ENCODE assay signal across 8 mouse cellular contexts in the genomic region with DNA sequence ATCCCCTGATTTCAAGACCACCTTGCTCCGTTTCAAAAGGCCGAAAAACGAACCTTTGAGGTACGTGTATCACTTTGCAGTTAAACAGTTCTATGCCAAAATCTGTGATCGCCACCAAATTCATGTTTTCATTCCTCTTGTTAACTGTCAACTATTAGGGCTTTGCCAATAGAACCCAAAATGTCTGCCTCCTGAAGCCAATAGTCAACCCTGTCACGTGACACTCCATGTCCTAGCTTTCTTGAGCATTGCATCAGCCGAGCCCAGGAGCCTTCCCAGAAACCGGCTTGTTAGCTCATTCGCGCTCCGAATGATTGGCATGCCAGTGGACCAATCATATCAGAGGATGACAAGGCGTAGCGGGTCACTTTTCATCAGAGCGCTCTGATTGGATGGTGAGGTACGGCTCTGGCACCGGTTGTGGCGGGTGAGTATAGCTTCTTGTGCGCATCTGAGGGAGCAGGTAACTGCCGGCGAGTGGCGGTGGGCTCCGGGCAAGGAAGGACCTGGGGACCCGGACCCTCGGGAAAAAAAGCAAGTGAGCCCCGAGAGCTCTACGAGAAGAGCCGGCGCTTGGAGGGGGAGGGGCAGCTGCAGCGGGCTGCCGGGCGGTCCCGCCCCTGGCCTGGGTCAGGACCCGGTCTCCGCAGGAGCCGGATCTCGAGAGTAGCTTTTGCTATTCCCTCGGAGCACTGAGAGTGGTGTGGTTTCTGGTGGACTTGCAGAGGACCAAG. TPM values are rescaled to one million over a fixed set of nuclear protein-coding genes. Genes with fewer than 3 reads are reported as not detected.
DNase-seq lines count a peak whose midpoint lies in the region; ATAC-seq and TF ChIP-seq lines count a peak whose summit lies in the region.

No protein-coding gene starts in this region.

- H3K27me3 ChIP-seq in forebrain, embryonic 15.5 days: peaks cover 10% of the 10 kb centered on the region; the same call in 1 of the 2 replicates

- peak overlapping the region; percentile 84 for H3K9ac ChIP-seq in ES-E14 (ENCODE audit: insufficient read depth, low read depth, low read length, poor library complexity, severe bottlenecking)
- peak overlapping the region; percentile 82 for H3K9ac ChIP-seq in forebrain, embryonic 15.5 days (replicated peaks)

- peak overlapping the region; percentile 66 to 83 for H3K4me3 ChIP-seq in ES-E14 (ENCODE audit: insufficient read depth in 1 of 2, low read depth in 1 of 2, low read length in 2 of 2, poor library complexity in 1 of 2, severe bottlenecking in 1 of 2)
- peak overlapping the region; percentile 82 for H3K4me3 ChIP-seq in forebrain, embryonic 15.5 days
- H3K4me3 ChIP-seq in lung, adult 2 months (replicated peaks; ENCODE audit: extremely low read depth, low read depth, low read length): peak overlapping the region; percentile 90

- H3K9me3 ChIP-seq in ES-E14 (ENCODE audit: control insufficient read depth, insufficient read depth, low read depth, low read length): no peaks in the 10 kb centered on the region
- H3K9me3 ChIP-seq in forebrain, embryonic 15.5 days: no peaks in the 10 kb centered on the region

- TF ChIP-seq POLR2A in lung, adult 2 months (IDR thresholded peaks at IDR 0.05; ENCODE audit: borderline replicate concordance, extremely low read depth, low read depth, low read length): peak; percentile 67; the same call in 1 of the 2 replicates

- H3K27ac ChIP-seq in ES-E14 (ENCODE audit: insufficient read depth, low read depth, low read length, poor library complexity, severe bottlenecking): peak overlapping the region; percentile 74
- H3K27ac ChIP-seq in forebrain, embryonic 15.5 days (replicated peaks): peak overlapping the region; percentile 85

- intact Hi-C loops in heart, postnatal 25 days (cut with DNase I): loop anchor here (10.0 kb wide), 1 partner anchor 221 kb away; the partner anchor contains the start of gene Glg1

- H3K4me1 ChIP-seq in ES-E14 (ENCODE audit: control insufficient read depth in 2 of 2, insufficient read depth in 2 of 2, low read length in 2 of 2, poor library complexity in 1 of 2): peaks cover 3 to 6% of the 10 kb centered on the region in 2 experiments
- peaks cover 28% of the 10 kb centered on the region for H3K4me1 ChIP-seq in forebrain, embryonic 15.5 days
- peaks cover 3% of the 10 kb centered on the region; the same call in 1 of the 2 replicates for H3K4me1 ChIP-seq in lung, adult 2 months (ENCODE audit: control insufficient read depth, insufficient read depth, low read length)

- ATAC-seq in forebrain, embryonic 15.5 days (replicated peaks): peak; percentile 100
- peak; percentile 98 for ATAC-seq in neutrophil, adult 5-6 weeks (ENCODE audit: extremely low read depth, insufficient number of reproducible peaks, low FRiP score, poor library complexity, severe bottlenecking)

- DNase-seq in ES-E14 (ENCODE audit: low read depth, low spot score): peak; percentile 100
- DNase-seq in cerebellum, adult 11-12 months: peak; percentile 99
- DNase-seq in heart, postnatal 25 days (ENCODE audit: low spot score): peak; percentile 97
- DNase-seq in layer of hippocampus, adult 18-20 months (ENCODE audit: low spot score in 2 of 2): peak; percentile 98 to 100
- peak; percentile 93 for DNase-seq in lung, adult 2 months
- peak; percentile 90 to 98 for DNase-seq in thymus, adult 18-20 months

- peak overlapping the region; percentile 56 for H3K4me2 ChIP-seq in forebrain, embryonic 15.5 days (replicated peaks)

- TF ChIP-seq CTCF in lung, adult 2 months (IDR thresholded peaks at IDR 0.05; ENCODE audit: insufficient read depth, low read length): no peak

- WGBS in forebrain, embryonic 15.5 days: 6% methylated on average over 37 of the region's 37 CpGs
- 7% methylated on average over 37 of the region's 37 CpGs for WGBS in lung, adult 2 months

- peaks cover 20% of the 10 kb centered on the region for H3K36me3 ChIP-seq in ES-E14 (ENCODE audit: control insufficient read depth, insufficient read depth, low read length, poor library complexity, severe bottlenecking)
- peaks cover 18% of the 10 kb centered on the region for H3K36me3 ChIP-seq in forebrain, embryonic 15.5 days

- in situ Hi-C loops in ES-E14 (cut with MboI; ENCODE audit: low sequenced_read_pairs in 2 of 2, unreplicated experiment in 2 of 2): no loop called here

TF ChIP-seq in ES-E14, 5 proteins besides CTCF, POLR2A, EP300 and RAD21:
- TF ChIP-seq HCFC1 (IDR thresholded peaks at IDR 0.05; ENCODE audit: borderline replicate concordance, insufficient read depth, low read length) (peak; percentile 57; the same call in 1 of the 2 replicates), ZC3H11A (IDR thresholded peaks at IDR 0.05; ENCODE audit: borderline replicate concordance, low read depth, low read length) (no peak), ZNF384 (IDR thresholded peaks at IDR 0.05; ENCODE audit: low read depth, low read length) (no peak), MAFK (IDR thresholded peaks at IDR 0.05; ENCODE audit: insufficient read depth, low read depth, low read length) (no peak), CHD2 (IDR thresholded peaks at IDR 0.05; ENCODE audit: low read depth, low read length) (peak; percentile 97)
TF ChIP-seq in ES-E14: peak in this region for 2.

RNA-seq across cellular contexts. Expression of gene Aars, which starts 0.7 kb away (rescaled TPM):
- total RNA-seq in ES-E14 (2012; rRNA removed): 211 and 247 TPM in 2 replicates
- 68.8 and 69.6 TPM in 2 replicates for polyA plus RNA-seq in forebrain, embryonic 15.5 days (2015; fragmentation: Nextera tagmentation; extraction: Ambion mirVana)
- 10 to 100 TPM; 31.4 to 34.5 TPM for total RNA-seq in heart, postnatal 25 days (2021)
- total RNA-seq in layer of hippocampus, adult 18-20 months (2021): 10 to 100 TPM; 82.2 to 91.4 TPM
- polyA plus RNA-seq in lung, adult 2 months (2012; rRNA removed): 20.0 and 28.7 TPM in 2 replicates
- 19.9 and 25.2 TPM in 2 replicates for total RNA-seq in neutrophil, adult 5-6 weeks (2017)

RNA-seq across cellular contexts. Expression of gene Ddx19b, which starts 2.1 kb away (rescaled TPM):
- 25.3 and 30.2 TPM in 2 replicates for total RNA-seq in ES-E14 (2012; rRNA removed)
- 8.2 and 8.9 TPM in 2 replicates for polyA plus RNA-seq in forebrain, embryonic 15.5 days (2015; fragmentation: Nextera tagmentation; extraction: Ambion mirVana)
- total RNA-seq in heart, postnatal 25 days (2021): 10 to 100 TPM; 10.7 to 11.0 TPM
- total RNA-seq in layer of hippocampus, adult 18-20 months (2021): 10 to 100 TPM; 15.6 to 17.7 TPM
- polyA plus RNA-seq in lung, adult 2 months (2012; rRNA removed): 2.4 and 4.9 TPM in 2 replicates
- 10.5 and 11.5 TPM in 2 replicates for total RNA-seq in neutrophil, adult 5-6 weeks (2017)

RNA-seq across cellular contexts. Expression of gene Exosc6, which starts 22.5 kb away (rescaled TPM):
- total RNA-seq in ES-E14 (2012; rRNA removed): 2.6 TPM in 1 of 2 replicates, not detected in the other
- polyA plus RNA-seq in forebrain, embryonic 15.5 days (2015; fragmentation: Nextera tagmentation; extraction: Ambion mirVana): not detected in 2 replicates
- total RNA-seq in heart, postnatal 25 days (2021): not detected
- total RNA-seq in layer of hippocampus, adult 18-20 months (2021): not detected
- polyA plus RNA-seq in lung, adult 2 months (2012; rRNA removed): 1.8 and 22.2 TPM in 2 replicates
- 9.5 and 9.8 TPM in 2 replicates for total RNA-seq in neutrophil, adult 5-6 weeks (2017)

RNA-seq across cellular contexts. Expression of gene Ddx19a, which starts 36.0 kb away (rescaled TPM):
- total RNA-seq in ES-E14 (2012; rRNA removed): 32.6 and 35.5 TPM in 2 replicates
- polyA plus RNA-seq in forebrain, embryonic 15.5 days (2015; fragmentation: Nextera tagmentation; extraction: Ambion mirVana): 13.0 and 13.5 TPM in 2 replicates
- 10 to 100 TPM; 33.2 to 33.3 TPM for total RNA-seq in heart, postnatal 25 days (2021)
- 10 to 100 TPM; 26.5 to 28.6 TPM for total RNA-seq in layer of hippocampus, adult 18-20 months (2021)
- 16.3 and 21.0 TPM in 2 replicates for polyA plus RNA-seq in lung, adult 2 months (2012; rRNA removed)
- 21.4 and 21.6 TPM in 2 replicates for total RNA-seq in neutrophil, adult 5-6 weeks (2017)

RNA-seq across cellular contexts. Expression of gene Clec18a, which starts 58.6 kb away (rescaled TPM):
- 0.22 TPM in 1 of 2 replicates, not detected in the other for total RNA-seq in ES-E14 (2012; rRNA removed)
- 0.60 and 0.79 TPM in 2 replicates for polyA plus RNA-seq in forebrain, embryonic 15.5 days (2015; fragmentation: Nextera tagmentation; extraction: Ambion mirVana)
- total RNA-seq in heart, postnatal 25 days (2021): under 1 TPM; 0.75 to 0.94 TPM
- total RNA-seq in layer of hippocampus, adult 18-20 months (2021): 1 to 10 TPM; 1.6 to 2.2 TPM
- 0.07 TPM in 1 of 2 replicates, not detected in the other for polyA plus RNA-seq in lung, adult 2 months (2012; rRNA removed)
- total RNA-seq in neutrophil, adult 5-6 weeks (2017): not detected in 2 replicates

Comparison
In these comparisons a context has a peak if more than half of its experiments do, and no peak if none do; other contexts are left out.
1. Peak in every context shown above with its lines: DNase-seq, ATAC-seq, H3K4me3 ChIP-seq and H3K27ac ChIP-seq.